21 mouse cellular contexts compared by ENCODE assay signal in the genomic region with DNA sequence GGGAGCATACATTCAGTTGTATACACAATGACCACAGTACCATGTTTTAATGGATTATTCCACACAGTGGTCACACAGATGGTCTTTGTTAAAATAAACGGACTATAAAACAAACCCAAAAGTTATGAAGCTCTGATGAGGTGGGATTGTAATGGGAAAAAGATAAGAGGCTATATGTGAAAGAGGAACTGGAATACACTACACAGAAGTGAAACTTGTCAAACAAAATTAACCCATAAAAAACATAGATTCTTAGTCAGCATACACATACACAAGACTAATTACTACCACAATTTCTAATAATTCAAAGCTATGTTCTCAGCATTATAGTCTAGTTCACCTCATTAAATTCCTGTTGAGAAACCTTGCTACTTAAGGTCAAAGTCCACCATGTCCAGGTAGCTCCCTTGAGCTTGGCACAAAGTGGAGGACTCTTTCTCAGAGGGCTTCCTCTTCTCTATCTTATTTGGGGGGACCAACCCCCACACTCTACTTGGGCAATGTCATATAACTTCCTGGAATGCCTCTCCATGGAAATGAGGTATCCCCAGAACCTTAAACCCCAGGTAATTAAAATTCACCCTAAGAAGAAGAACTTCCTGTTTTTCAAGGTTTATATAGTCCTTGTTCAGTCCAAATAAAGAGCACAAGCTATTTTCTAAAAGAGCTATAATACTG.
DNase-seq lines count a peak whose midpoint lies in the region; ATAC-seq and TF ChIP-seq lines count a peak whose summit lies in the region.
"Had no signal": no experiment of that assay in that cellular context is flagged by ENCODE, and none has a peak within 500 bp of the region (broad histone marks: within the 10 kb centered on the region; RNA-seq: fewer than 3 reads in every experiment).

No protein-coding gene starts in this region.

- TF ChIP-seq POLR2A in CH12.LX (IDR thresholded peaks at IDR 0.05; ENCODE audit: low read depth, low read length), result no peak

- peaks cover 3 to 13% of the 10 kb centered on the region in 2 experiments; a peak in 3 of 4 replicates for H3K4me1 ChIP-seq in CH12.LX (ENCODE audit: control insufficient read depth in 1 of 2, insufficient read depth in 2 of 2)
- no peaks in the 10 kb centered on the region for H3K4me1 ChIP-seq in forebrain, embryonic 16.5 days (replicated peaks; ENCODE audit: control insufficient read depth, insufficient read depth, low read length)
- H3K4me1 ChIP-seq: forebrain, embryonic 10.5 days; hindbrain, embryonic 12.5 days; hindbrain, embryonic 15.5 days had no signal

- no peak overlapping the region for H3K4me3 ChIP-seq in CH12.LX (replicated peaks in 1 of 3; ENCODE audit: low read depth in 2 of 3, low read length in 2 of 3, poor library complexity in 1 of 3)
- H3K4me3 ChIP-seq in forebrain, embryonic 16.5 days (replicated peaks; ENCODE audit: low read length), result no peak overlapping the region
- H3K4me3 ChIP-seq: forebrain, embryonic 10.5 days; hindbrain, embryonic 12.5 days; hindbrain, embryonic 15.5 days had no signal

- H3K9me3 ChIP-seq in CH12.LX (replicated peaks; ENCODE audit: low read length), result no peaks in the 10 kb centered on the region
- H3K9me3 ChIP-seq in forebrain, embryonic 16.5 days (ENCODE audit: control insufficient read depth, low read length), result no peaks in the 10 kb centered on the region
- H3K9me3 ChIP-seq: forebrain, embryonic 10.5 days; hindbrain, embryonic 12.5 days; hindbrain, embryonic 15.5 days had no signal

- H3K79me2 ChIP-seq in CH12.LX (replicated peaks; ENCODE audit: control insufficient read depth, extremely low read depth, insufficient read depth, poor library complexity, severe bottlenecking), result no peaks in the 10 kb centered on the region

- no peak overlapping the region for H3K4me2 ChIP-seq in CH12.LX (ENCODE audit: insufficient read depth, low read depth, poor library complexity, severe bottlenecking)
- H3K4me2 ChIP-seq in forebrain, embryonic 16.5 days (ENCODE audit: low read length), result no peak overlapping the region
- H3K4me2 ChIP-seq: heart, embryonic 11.5 days; hindbrain, embryonic 12.5 days; hindbrain, embryonic 15.5 days had no signal

- dilution Hi-C loops in CH12.LX (cut with MboI; ENCODE audit: extremely low pct_ligation_motif_present, extremely low pct_unique_long_range_greater_than_20kb, low sequenced_read_pairs), result no loop called here

- TF ChIP-seq CTCF in CH12.LX (conservative IDR thresholded peaks at IDR 0.05 in 1 of 2, IDR thresholded peaks at IDR 0.05 in 1 of 2; ENCODE audit: low read depth in 2 of 2, low read length in 2 of 2), result no peak

- H3K9ac ChIP-seq in CH12.LX (ENCODE audit: insufficient read depth, low read depth), result no peak overlapping the region
- no peak overlapping the region for H3K9ac ChIP-seq in forebrain, embryonic 16.5 days (replicated peaks; ENCODE audit: low read depth, low read length)
- H3K9ac ChIP-seq: hindbrain, embryonic 12.5 days; hindbrain, embryonic 15.5 days had no signal

- no peak for TF ChIP-seq RAD21 in CH12.LX (IDR thresholded peaks at IDR 0.05; ENCODE audit: low read depth, low read length)

- H3K27ac ChIP-seq in CH12.LX (ENCODE audit: insufficient read depth, low read depth), result no peak overlapping the region
- no peak overlapping the region for H3K27ac ChIP-seq in forebrain, embryonic 16.5 days (ENCODE audit: low read length)
- H3K27ac ChIP-seq: forebrain, embryonic 10.5 days; hindbrain, embryonic 12.5 days; hindbrain, embryonic 15.5 days had no signal

- DNase-seq in A20 (ENCODE audit: low read depth, low spot score) (peak; percentile 31), CH12.LX (ENCODE audit: extremely low read depth) (peak; percentile 26)
- no peak for DNase-seq in thymus, postnatal 25 days
- DNase-seq in cerebellum, adult 9-11 months, result no peak
- no peak for DNase-seq in cerebellum, postnatal 36 days
- DNase-seq: adrenal gland, adult 2 months; adrenal gland, postnatal 14 days; cerebellum, adult 11-12 months; cerebellum, adult 8-10 months; cerebellum, postnatal 14 days; gastrocnemius, postnatal 25 days; heart, adult 11 months had no signal

- WGBS in forebrain, embryonic 16.5 days, result 74% methylated on average over 1 of the region's 1 CpGs

- peak; percentile 73 for ATAC-seq in granulocyte monocyte progenitor cell, adult 5-6 weeks (replicated peaks; ENCODE audit: poor library complexity, severe bottlenecking)
- peak; percentile 56; the same call in 1 of the 2 replicates for ATAC-seq in monocyte, adult 5-6 weeks (replicated peaks; ENCODE audit: insufficient number of reproducible peaks, low FRiP score, low TSS enrichment, poor library complexity, severe bottlenecking)
- ATAC-seq in forebrain, embryonic 16.5 days, result no peak
- ATAC-seq: forebrain, embryonic 14.5 days had no signal

- in situ Hi-C loops in CH12.LX (cut with MboI; ENCODE audit: low pct_ligation_motif_present, low pct_unique_long_range_greater_than_20kb, low sequenced_read_pairs), result no loop called here

- H3K36me3 ChIP-seq in CH12.LX (replicated peaks in 1 of 2; ENCODE audit: control insufficient read depth in 1 of 2, insufficient read depth in 1 of 2, low read length in 1 of 2), result no peaks in the 10 kb centered on the region
- no peaks in the 10 kb centered on the region for H3K36me3 ChIP-seq in forebrain, embryonic 16.5 days (ENCODE audit: control insufficient read depth, insufficient read depth)
- H3K36me3 ChIP-seq: forebrain, embryonic 10.5 days; G1E; hindbrain, embryonic 12.5 days; hindbrain, embryonic 15.5 days had no signal

- TF ChIP-seq EP300 in CH12.LX (IDR thresholded peaks at IDR 0.05; ENCODE audit: low read length), result peak; percentile 95

- H3K27me3 ChIP-seq in CH12.LX (replicated peaks), result no peaks in the 10 kb centered on the region
- H3K27me3 ChIP-seq in forebrain, embryonic 16.5 days (replicated peaks; ENCODE audit: control insufficient read depth, insufficient read depth, low read length), result no peaks in the 10 kb centered on the region
- H3K27me3 ChIP-seq: hindbrain, embryonic 12.5 days; hindbrain, embryonic 15.5 days had no signal

TF ChIP-seq in CH12.LX, 34 proteins besides CTCF, POLR2A, EP300 and RAD21:
- TF ChIP-seq IRF4 (IDR thresholded peaks at IDR 0.05; ENCODE audit: low read depth, low read length) (peak; percentile 88), JUND (conservative IDR thresholded peaks at IDR 0.05; ENCODE audit: low read depth, low read length) (0 out of 2 replicates have a peak, but pooled peaks have one; percentile 26), MEF2A (IDR thresholded peaks at IDR 0.05; ENCODE audit: borderline replicate concordance, low read depth, low read length) (no peak)

Comparison
In these comparisons a context has a peak if more than half of its experiments do, and no peak if none do; other contexts are left out.
1. DNase-seq: peak in A20 (single experiment) and CH12.LX (single experiment); none in thymus, postnatal 25 days (single experiment), cerebellum, adult 9-11 months (single experiment) and cerebellum, postnatal 36 days (0 of 2).